In the genomic region with DNA sequence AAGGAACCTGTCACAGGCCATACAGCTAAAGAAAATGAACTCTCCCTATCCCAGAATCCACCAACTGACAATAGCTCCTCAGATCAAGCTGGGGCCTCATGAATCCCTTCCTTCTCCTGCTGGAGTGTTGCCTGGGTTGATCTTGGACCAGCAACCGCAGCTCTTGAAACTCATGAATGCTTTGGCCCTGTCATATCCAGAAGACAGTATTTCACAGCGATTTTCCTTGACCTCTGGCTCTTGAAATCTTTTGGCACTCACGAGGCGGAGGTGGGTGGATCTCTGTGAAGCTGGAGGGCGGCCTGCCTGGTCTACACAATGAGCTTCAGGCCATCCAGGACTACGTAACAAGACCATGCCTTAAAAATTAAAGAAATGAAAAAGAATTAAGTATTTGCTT, we compare ENCODE assay signal across 18 mouse cellular contexts. TPM values are rescaled to one million over a fixed set of nuclear protein-coding genes. Genes with fewer than 3 reads are reported as not detected.
DNase-seq lines count a peak whose midpoint lies in the region.
"Had no signal": no experiment of that assay in that cellular context is flagged by ENCODE, and none has a peak within 500 bp of the region (broad histone marks: within the 10 kb centered on the region; RNA-seq: fewer than 3 reads in every experiment).

No protein-coding gene starts in this region.

- H3K36me3 ChIP-seq in heart, embryonic 10.5 days: no peaks in the 10 kb centered on the region
- H3K36me3 ChIP-seq: embryonic facial prominence, embryonic 12.5 days; hindbrain, embryonic 10.5 days; limb, embryonic 10.5 days; liver, embryonic 12.5 days had no signal

- peak; percentile 12 for DNase-seq in gastrocnemius, postnatal 25 days
- no peak for DNase-seq in gastrocnemius, postnatal 10 days
- peak; percentile 7 to 12 for DNase-seq in lung, adult 18-20 months
- no peak for DNase-seq in lung, postnatal 4 days
- peak; percentile 80 for DNase-seq in adrenal gland, adult 2 months
- peak; percentile 33 for DNase-seq in heart, embryonic 10.5 days (ENCODE audit: low spot score)
- DNase-seq in left cerebral cortex, adult 8-10 months (ENCODE audit: low spot score in 2 of 2): no peak
- no peak for DNase-seq in urinary bladder, adult 18-20 months (ENCODE audit: low spot score in 2 of 2)
- DNase-seq: B cell, adult 2 months; layer of hippocampus, postnatal 36 days had no signal

- no peak overlapping the region for H3K4me3 ChIP-seq in heart, embryonic 10.5 days
- H3K4me3 ChIP-seq: embryonic facial prominence, embryonic 12.5 days; hindbrain, embryonic 10.5 days; limb, embryonic 10.5 days; liver, embryonic 12.5 days had no signal

- H3K9me3 ChIP-seq in heart, embryonic 10.5 days: no peaks in the 10 kb centered on the region
- H3K9me3 ChIP-seq: embryonic facial prominence, embryonic 12.5 days; hindbrain, embryonic 10.5 days; limb, embryonic 10.5 days; liver, embryonic 12.5 days had no signal

- no peak overlapping the region for H3K27ac ChIP-seq in heart, embryonic 10.5 days
- H3K27ac ChIP-seq: embryonic facial prominence, embryonic 12.5 days; hindbrain, embryonic 10.5 days; limb, embryonic 10.5 days; liver, embryonic 12.5 days had no signal

- H3K4me1 ChIP-seq in heart, embryonic 10.5 days: peaks cover 7% of the 10 kb centered on the region

- 77% methylated on average over 6 of the region's 6 CpGs for WGBS in heart, embryonic 10.5 days

- no peaks in the 10 kb centered on the region for H3K27me3 ChIP-seq in heart, embryonic 10.5 days (ENCODE audit: insufficient read depth, poor library complexity, severe bottlenecking)
- H3K27me3 ChIP-seq: embryonic facial prominence, embryonic 12.5 days had no signal

RNA-seq across cellular contexts. Expression of a gene that starts 5.2 kb away (rescaled TPM):
- total RNA-seq in gastrocnemius, postnatal 25 days (2021): 1 to 10 TPM; 1.9 to 2.0 TPM
- 1 to 10 TPM; 3.5 to 4.7 TPM for total RNA-seq in gastrocnemius, postnatal 10 days (2021)
- 1 to 10 TPM; 3.7 to 6.8 TPM for total RNA-seq in adrenal gland, adult 2 months (2021)
- polyA plus RNA-seq in adrenal gland, adult 2 months (2012; rRNA removed): 2.5 and 4.0 TPM in 2 replicates
- 24.0 and 26.5 TPM in 2 replicates for polyA plus RNA-seq in heart, embryonic 10.5 days (2016; fragmentation: Nextera tagmentation; extraction: Ambion mirVana)
- total RNA-seq in left cerebral cortex, adult 8-10 months (2022): 10 to 100 TPM; 24.2 to 26.2 (median 25.5) TPM
- total RNA-seq: megakaryocyte, adult 5-6 weeks had no signal
- polyA plus RNA-seq: inflammation-experienced regulatory T-cells, adult 6 months had no signal

RNA-seq across cellular contexts. Expression of a gene that starts 11.8 kb away (rescaled TPM):
- not detected for total RNA-seq in gastrocnemius, postnatal 25 days (2021)
- total RNA-seq in gastrocnemius, postnatal 10 days (2021): not detected
- total RNA-seq in adrenal gland, adult 2 months (2021): not detected
- not detected in 2 replicates for polyA plus RNA-seq in adrenal gland, adult 2 months (2012; rRNA removed)
- not detected in 2 replicates for polyA plus RNA-seq in heart, embryonic 10.5 days (2016; fragmentation: Nextera tagmentation; extraction: Ambion mirVana)
- under 1 TPM in 3 of 4 experiments, not detected in 1; 0.13 to 0.23 (median 0.18) TPM for total RNA-seq in left cerebral cortex, adult 8-10 months (2022)
- total RNA-seq: megakaryocyte, adult 5-6 weeks had no signal
- polyA plus RNA-seq: embryonic facial prominence, embryonic 12.5 days; gonadal fat pad, adult 2 months; hindbrain, embryonic 10.5 days; inflammation-experienced regulatory T-cells, adult 6 months; limb, embryonic 10.5 days; liver, embryonic 12.5 days; midbrain, embryonic 16.5 days had no signal

RNA-seq across cellular contexts. Expression of a gene that starts 48.5 kb away (rescaled TPM):
- 1 to 10 TPM; 4.1 to 4.3 TPM for total RNA-seq in gastrocnemius, postnatal 25 days (2021)
- 1 to 10 TPM; 5.6 to 7.1 TPM for total RNA-seq in gastrocnemius, postnatal 10 days (2021)
- total RNA-seq in adrenal gland, adult 2 months (2021): 10 to 100 TPM; 12.9 to 13.9 TPM
- 9.9 and 11.9 TPM in 2 replicates for polyA plus RNA-seq in adrenal gland, adult 2 months (2012; rRNA removed)
- 23.2 and 32.9 TPM in 2 replicates for polyA plus RNA-seq in heart, embryonic 10.5 days (2016; fragmentation: Nextera tagmentation; extraction: Ambion mirVana)
- total RNA-seq in left cerebral cortex, adult 8-10 months (2022): 10 to 100 TPM; 14.8 to 17.9 (median 16.7) TPM

RNA-seq across cellular contexts. Expression of a gene that starts 55.4 kb away (rescaled TPM):
- 10 to 100 TPM; 24.3 to 26.8 TPM for total RNA-seq in gastrocnemius, postnatal 25 days (2021)
- 10 to 100 TPM; 27.3 to 28.7 TPM for total RNA-seq in gastrocnemius, postnatal 10 days (2021)
- total RNA-seq in adrenal gland, adult 2 months (2021): 10 to 100 TPM; 25.3 to 33.5 TPM
- 7.9 and 8.8 TPM in 2 replicates for polyA plus RNA-seq in adrenal gland, adult 2 months (2012; rRNA removed)
- 22.7 and 26.3 TPM in 2 replicates for polyA plus RNA-seq in heart, embryonic 10.5 days (2016; fragmentation: Nextera tagmentation; extraction: Ambion mirVana)
- total RNA-seq in left cerebral cortex, adult 8-10 months (2022): 10 to 100 TPM; 55.8 to 61.7 (median 57.5) TPM

Comparison
In these comparisons a context has a peak if more than half of its experiments do, and no peak if none do; other contexts are left out.
1. DNase-seq: peak in gastrocnemius, postnatal 25 days (single experiment), lung, adult 18-20 months (2 of 2), adrenal gland, adult 2 months (single experiment) and heart, embryonic 10.5 days (single experiment); none in gastrocnemius, postnatal 10 days (single experiment), lung, postnatal 4 days (0 of 2), left cerebral cortex, adult 8-10 months (0 of 2) and urinary bladder, adult 18-20 months (0 of 2).